Mouse (Mus musculus): ENCODE measurements at regions not wholly inside any gene's neighbourhood (a gene's known extent, or its start where the extent isn't known, plus 50 kb on each side); places are given as distances from the start of the nearest gene placed in this dataset.
A peak's percentile ranks its signal among the peaks of the same experiment; 100 is the strongest.

DNA sequence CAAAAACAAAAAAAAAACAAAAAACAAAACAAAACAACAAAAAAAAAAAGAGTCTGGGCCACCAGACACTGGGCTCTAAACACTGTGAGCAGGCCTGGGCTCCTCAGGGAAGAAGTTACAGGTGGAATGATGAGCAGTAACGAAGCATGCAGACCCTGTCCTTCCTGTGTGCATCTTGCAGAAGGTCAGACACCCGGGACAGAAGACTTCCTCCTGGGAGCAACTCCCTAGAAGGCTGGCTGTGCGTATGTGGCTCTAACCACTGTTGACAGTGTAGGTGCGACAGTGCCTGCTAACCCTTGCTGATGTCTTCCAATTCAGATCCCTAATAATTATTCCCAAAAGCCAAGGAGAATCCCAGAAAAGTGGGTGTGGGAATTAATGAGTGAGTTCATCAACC is 164.8 kb downstream of the Nedd1 start:
- POLR2A ChIA-PET, result no interaction called here
- no peak for ATAC-seq
- TF ChIP-seq CTCF (IDR thresholded peaks at IDR 0.05), result no peak
- DNase-seq (ENCODE audit: low read depth, low spot score), result no peak
- no peaks in the 10 kb centered on the region for H3K27me3 ChIP-seq
- in situ Hi-C loops (cut with MboI; ENCODE audit: low pct_unique_long_range_greater_than_20kb), result no loop called here
- CTCF ChIA-PET, result no interaction called here

- ChIA-PET CTCF (no interaction called here), POLR2A (no interaction called here)
- no peaks in the 10 kb centered on the region for H3K27me3 ChIP-seq
- no peak for ATAC-seq
- in situ Hi-C loops (cut with MboI; ENCODE audit: low pct_unique_long_range_greater_than_20kb), result no loop called here
- no peak for TF ChIP-seq CTCF (IDR thresholded peaks at IDR 0.05)
- DNase-seq (ENCODE audit: low read depth, low spot score), result peak; percentile 9
Measured at GRCm38 (mm10) chr10:92556526-92557422, 165.4 kb downstream of the Nedd1 start.

DNA sequence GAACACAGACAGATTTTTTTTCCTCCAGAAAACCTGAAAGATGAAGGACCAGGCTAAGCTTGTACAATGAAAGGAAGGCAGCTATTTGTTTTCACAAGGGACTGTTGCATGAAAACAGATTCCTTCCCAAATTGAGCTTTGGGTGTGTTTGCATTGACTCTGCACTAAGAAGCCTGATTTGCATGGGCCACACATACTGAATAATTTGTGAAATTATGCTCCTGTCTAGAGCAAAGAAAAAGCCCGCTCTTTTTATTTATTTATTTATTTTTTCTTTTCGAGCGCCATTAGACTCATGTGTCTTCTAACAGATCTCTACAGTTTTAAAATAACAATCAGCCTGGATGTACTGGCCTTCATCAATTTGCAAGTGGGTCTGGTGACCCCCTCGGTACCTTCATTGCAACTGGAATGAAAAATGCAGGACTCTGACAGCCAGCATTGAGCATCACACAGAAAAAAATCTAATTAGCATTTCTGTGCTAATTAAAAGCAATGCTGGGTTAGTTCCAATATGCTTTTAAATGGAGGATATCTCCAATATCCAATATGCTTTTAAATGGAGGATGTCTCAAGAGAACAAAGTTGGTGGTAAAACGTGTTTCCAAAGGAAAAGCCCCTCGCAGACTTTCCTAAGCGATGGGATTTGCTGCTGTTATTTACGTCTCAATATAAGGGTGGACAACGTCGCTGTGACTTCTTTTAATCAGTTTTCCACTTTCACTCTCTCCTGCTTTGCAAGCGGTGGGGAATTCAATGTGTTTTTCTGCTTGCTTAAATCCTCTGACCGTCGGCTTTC is 166.3 kb downstream of the Nedd1 start:
- in situ Hi-C loops (cut with MboI; ENCODE audit: low pct_unique_long_range_greater_than_20kb), result no loop called here
- CTCF ChIA-PET, result no interaction called here

DNA sequence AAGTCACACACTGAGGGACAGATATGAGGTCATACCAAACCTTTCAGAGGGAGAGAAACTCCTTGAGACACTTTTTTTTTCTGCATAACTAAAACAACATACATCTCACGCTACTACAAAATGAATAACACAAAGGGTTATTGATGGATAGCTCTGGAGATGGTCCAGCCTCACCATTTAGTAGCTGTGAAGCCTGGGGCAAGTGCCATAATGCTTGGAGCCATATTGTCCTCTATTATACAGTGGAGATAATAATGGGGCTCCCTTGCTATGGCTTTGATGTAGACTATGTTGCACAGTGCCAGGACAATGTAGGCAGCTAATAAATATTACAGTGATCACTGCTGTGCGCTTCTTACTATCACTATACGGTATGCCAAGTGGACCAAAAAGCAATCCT is 168.3 kb downstream of the Nedd1 start:
- in situ Hi-C loops (cut with MboI; ENCODE audit: low pct_unique_long_range_greater_than_20kb), result no loop called here
- ChIA-PET CTCF (interaction anchor here (1.1 kb wide), 1 partner anchor 322 kb away, joined by 3 read pairs; no protein-coding TSS in a partner anchor), POLR2A (no interaction called here)
- H3K27me3 ChIP-seq, result no peaks in the 10 kb centered on the region
- DNase-seq (ENCODE audit: low read depth, low spot score) (no peak), ATAC-seq (no peak)
- no peak for TF ChIP-seq CTCF (IDR thresholded peaks at IDR 0.05)

More for the DNA sequence above, 166.3 kb downstream of the Nedd1 start:
- H3K27me3 ChIP-seq, result no peaks in the 10 kb centered on the region
- TF ChIP-seq CTCF (IDR thresholded peaks at IDR 0.05), result no peak
- ATAC-seq (no peak), DNase-seq (ENCODE audit: low read depth, low spot score) (no peak)
- POLR2A ChIA-PET, result no interaction called here

DNA sequence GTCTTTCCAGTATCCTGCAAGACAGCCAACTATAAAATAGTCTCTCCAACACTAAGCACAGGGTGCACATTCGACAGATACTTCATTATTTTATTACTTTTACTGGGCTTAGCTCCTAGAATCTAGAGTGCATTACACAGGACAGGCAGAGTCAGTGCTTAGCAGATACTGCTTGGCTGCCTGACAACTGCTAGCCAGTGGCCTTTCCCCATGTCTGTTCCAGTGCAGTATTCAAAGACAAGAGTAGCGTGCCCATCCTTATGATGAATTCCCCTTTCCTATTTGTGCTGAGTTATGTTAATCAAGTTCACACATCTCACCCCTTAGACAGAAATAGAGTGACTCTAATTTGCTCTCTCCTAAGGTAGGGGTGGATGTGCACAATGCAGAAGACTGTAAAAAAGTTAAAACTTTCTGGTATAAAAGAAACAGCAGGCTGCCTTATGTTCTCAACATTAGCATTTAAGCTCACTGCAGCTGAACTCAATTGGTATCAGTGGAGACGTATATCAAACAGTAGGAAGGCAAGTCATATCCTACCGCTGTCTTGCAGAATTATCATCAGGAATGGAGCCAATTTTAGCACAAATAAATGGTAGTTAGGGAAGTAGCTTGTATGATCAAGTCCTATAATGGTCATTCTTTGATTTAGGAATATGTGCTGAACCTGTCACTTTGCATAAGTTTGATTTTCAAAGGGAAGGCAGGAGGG is 173.2 kb downstream of the Nedd1 start:
- no peak for DNase-seq (ENCODE audit: low read depth, low spot score)
- ChIA-PET CTCF (no interaction called here), POLR2A (no interaction called here)
- no peak for ATAC-seq
- in situ Hi-C loops (cut with MboI; ENCODE audit: low pct_unique_long_range_greater_than_20kb), result no loop called here
- no peaks in the 10 kb centered on the region for H3K27me3 ChIP-seq
- TF ChIP-seq CTCF (IDR thresholded peaks at IDR 0.05), result no peak

- TF ChIP-seq CTCF (IDR thresholded peaks at IDR 0.05), result no peak
- DNase-seq (ENCODE audit: low read depth, low spot score) (no peak), ATAC-seq (no peak)
- H3K27me3 ChIP-seq, result peaks cover 3% of the 10 kb centered on the region
- ChIA-PET POLR2A (no interaction called here), CTCF (no interaction called here)
- in situ Hi-C loops (cut with MboI; ENCODE audit: low pct_unique_long_range_greater_than_20kb), result no loop called here
Measured at GRCm38 (mm10) chr10:92538433-92538832, 183.8 kb downstream of the Nedd1 start.

GRCm38 (mm10) chr10:92516886-92517285 is 205.3 kb downstream of the Nedd1 start:
- no peak for TF ChIP-seq CTCF (IDR thresholded peaks at IDR 0.05)
- ATAC-seq (no peak), DNase-seq (ENCODE audit: low read depth, low spot score) (no peak)
- in situ Hi-C loops (cut with MboI; ENCODE audit: low pct_unique_long_range_greater_than_20kb), result no loop called here
- ChIA-PET CTCF (no interaction called here), POLR2A (no interaction called here)
- H3K27me3 ChIP-seq, result no peaks in the 10 kb centered on the region

- in situ Hi-C loops (cut with MboI; ENCODE audit: low pct_unique_long_range_greater_than_20kb), result no loop called here
- ChIA-PET POLR2A (no interaction called here), CTCF (no interaction called here)
- H3K27me3 ChIP-seq, result no peaks in the 10 kb centered on the region
- DNase-seq (ENCODE audit: low read depth, low spot score) (no peak), ATAC-seq (no peak)
- no peak for TF ChIP-seq CTCF (IDR thresholded peaks at IDR 0.05)
Measured at GRCm38 (mm10) chr10:92511769-92512168, 210.5 kb downstream of the Nedd1 start.

GRCm38 (mm10) chr10:92510677-92511076 is 211.5 kb downstream of the Nedd1 start:
- CTCF ChIA-PET, result no interaction called here
- in situ Hi-C loops (cut with MboI; ENCODE audit: low pct_unique_long_range_greater_than_20kb), result no loop called here
- DNase-seq (ENCODE audit: low read depth, low spot score), result no peak
- no peak for ATAC-seq
- no peak for TF ChIP-seq CTCF (IDR thresholded peaks at IDR 0.05)
- POLR2A ChIA-PET, result no interaction called here
- H3K27me3 ChIP-seq, result no peaks in the 10 kb centered on the region

- no peak for DNase-seq (ENCODE audit: low read depth, low spot score)
- ChIA-PET CTCF (no interaction called here), POLR2A (no interaction called here)
- no peak for ATAC-seq
- TF ChIP-seq CTCF (IDR thresholded peaks at IDR 0.05), result no peak
- in situ Hi-C loops (cut with MboI; ENCODE audit: low pct_unique_long_range_greater_than_20kb), result no loop called here
- H3K27me3 ChIP-seq, result no peaks in the 10 kb centered on the region
Measured at GRCm38 (mm10) chr10:92504271-92504670, 217.9 kb downstream of the Nedd1 start.

DNA sequence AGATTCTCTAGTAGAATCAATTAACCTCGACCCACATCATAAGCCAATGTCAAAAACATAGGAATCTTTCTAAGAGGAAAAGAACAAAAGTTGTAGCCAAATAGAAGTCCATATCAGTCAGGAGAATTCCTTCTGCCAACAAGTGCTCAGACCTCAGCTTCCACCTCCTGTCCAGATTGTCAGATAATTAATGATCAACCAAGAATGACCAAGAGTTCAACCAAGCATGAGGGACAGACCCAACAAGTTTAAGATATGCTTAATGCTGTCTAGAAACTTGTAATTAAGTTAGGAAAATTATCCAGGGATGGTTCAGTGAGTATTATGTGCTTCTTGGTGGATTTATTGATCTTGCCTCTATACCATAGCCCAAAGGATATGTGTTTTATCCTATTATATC is 238.6 kb downstream of the Nedd1 start:
- H3K27me3 ChIP-seq, result no peaks in the 10 kb centered on the region

More for the DNA sequence above, 238.6 kb downstream of the Nedd1 start:
- ATAC-seq (no peak), DNase-seq (ENCODE audit: low read depth, low spot score) (peak; percentile 30)
- ChIA-PET POLR2A (no interaction called here), CTCF (no interaction called here)
- TF ChIP-seq CTCF (IDR thresholded peaks at IDR 0.05), result no peak
- in situ Hi-C loops (cut with MboI; ENCODE audit: low pct_unique_long_range_greater_than_20kb), result no loop called here
